Mouse (Mus musculus) intestine, embryonic 14.5 days (tissue): ENCODE results near the gene Prtn3. TPM values are rescaled to one million over a fixed set of nuclear protein-coding genes. Genes with fewer than 3 reads are reported as not detected.
"Not testable (repeated sequence)": the region's sequence is repeated elsewhere in the genome, so short reads cannot be mapped to it uniquely, and the experiment has no call there.

Source experiments
- ATAC-seq: fragments of 200-750 bp; cut with Nextera tagmentation; replicated peaks from 2 replicates; pipeline ENCODE4 v1.8.0; 2017; ENCODE audit warnings: low read depth, moderate number of reproducible peaks, moderate TSS enrichment, moderate library complexity; ENCODE audit not compliant: low FRiP score, low TSS enrichment
- DNase-seq: peaks from one replicate; pipeline ENCODE4 v3.0.0-alpha.2; 2018; ENCODE audit warnings: low spot score
- H3K27ac ChIP-seq: fragments of 300-500 bp; sonication (generic); 2 replicates; pipeline ENCODE4 v1.5.1; 2014; ENCODE audit warnings: low read depth, mild to moderate bottlenecking, control low read depth
- H3K27me3 ChIP-seq: fragments of 300-500 bp; sonication (generic); replicated peaks from 2 replicates; pipeline ENCODE4 v1.6.1; 2014; ENCODE audit warnings: low read length, control low read depth; ENCODE audit not compliant: control insufficient read depth, insufficient read depth
- H3K36me3 ChIP-seq: fragments of 300-500 bp; sonication (generic); 2 replicates; pipeline ENCODE4 v1.6.1; 2014; ENCODE audit warnings: low read length, control low read depth; ENCODE audit not compliant: control insufficient read depth, insufficient read depth
- H3K4me1 ChIP-seq: fragments of 300-500 bp; sonication (generic); replicated peaks from 2 replicates; pipeline ENCODE4 v1.6.1; 2014; ENCODE audit warnings: low read length, control low read depth, mixed read lengths; ENCODE audit not compliant: control insufficient read depth, insufficient read depth
- H3K4me2 ChIP-seq: fragments of 300-500 bp; sonication (generic); 2 replicates; pipeline ENCODE4 v1.6.1; 2014; ENCODE audit warnings: low read length
- H3K4me3 ChIP-seq: fragments of 300-500 bp; sonication (generic); 2 replicates; pipeline ENCODE4 v1.5.1; 2014; ENCODE audit warnings: low read depth, low read length, control low read depth, mixed read lengths
- H3K9ac ChIP-seq: fragments of 300-500 bp; sonication (generic); 2 replicates; pipeline ENCODE4 v1.6.1; 2014; ENCODE audit warnings: mild to moderate bottlenecking, low read length
- H3K9me3 ChIP-seq: fragments of 300-500 bp; sonication (generic); 2 replicates; pipeline ENCODE4 v1.6.1; 2016; ENCODE audit warnings: low read length, control low read depth; ENCODE audit not compliant: control insufficient read depth
- WGBS: fragments of 180-500 bp; shearing (Covaris S2); extraction: QIAGEN DNeasy Blood & Tissue Kit; methylation state at CpG from one replicate; pipeline ENCODE4 v1.1.7; 2014; 5-methylcytosine and 5-hydroxymethylcytosine counted together
- polyA plus RNA-seq: library from polyadenylated mRNA; unstranded; fragments of >200 nt; fragmentation: Nextera tagmentation; extraction: Ambion mirVana; gene quantifications from 2 replicates; pipeline ENCODE4 v1.2.1, GENCODE M21; 2014

The Prtn3 gene
- polyA plus RNA-seq, 1 experiment from 2014 or later: 5.2 TPM

DNA sequence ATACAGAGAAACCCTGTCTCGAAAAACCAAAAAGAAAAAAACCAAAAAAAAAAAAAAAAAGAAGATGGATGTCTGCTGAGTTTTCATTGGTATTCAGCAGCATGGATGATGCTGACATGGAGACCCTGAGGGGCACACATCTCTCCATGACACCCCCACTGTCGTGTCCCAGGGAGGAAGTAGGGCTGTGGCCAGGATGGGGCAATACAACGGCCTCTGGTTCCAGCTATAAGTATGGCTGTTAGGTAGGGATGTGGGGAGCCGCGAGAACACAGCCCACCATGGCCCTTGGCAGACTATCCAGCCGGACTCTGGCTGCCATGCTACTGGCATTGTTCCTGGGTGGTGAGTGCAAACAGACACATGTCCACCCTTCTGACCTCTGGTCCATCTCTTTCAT, 11.8 kb downstream of the Prtn3 start, which contains the start of gene Elane:
Gene Elane (plus strand): TSS at position 194 of the 400 bp plus-strand sequence.
- DNase-seq: no peak
- Histone ChIP-seq H3K27ac (no peak within 1 kb of the TSS), H3K4me3 (no peak within 1 kb of the TSS), H3K27me3 (no peaks in the 10 kb centered on the region), H3K4me1 (peaks cover 11% of the 10 kb centered on the region; the same call in 1 of the 2 replicates), H3K9ac (no peak within 1 kb of the TSS), H3K9me3 (no peaks in the 10 kb centered on the region), H3K4me2 (no peak within 1 kb of the TSS), H3K36me3 (no peaks in the 10 kb centered on the region)
- no peak for ATAC-seq
- 69% methylated on average over 6 of the region's 6 CpGs for WGBS

DNA sequence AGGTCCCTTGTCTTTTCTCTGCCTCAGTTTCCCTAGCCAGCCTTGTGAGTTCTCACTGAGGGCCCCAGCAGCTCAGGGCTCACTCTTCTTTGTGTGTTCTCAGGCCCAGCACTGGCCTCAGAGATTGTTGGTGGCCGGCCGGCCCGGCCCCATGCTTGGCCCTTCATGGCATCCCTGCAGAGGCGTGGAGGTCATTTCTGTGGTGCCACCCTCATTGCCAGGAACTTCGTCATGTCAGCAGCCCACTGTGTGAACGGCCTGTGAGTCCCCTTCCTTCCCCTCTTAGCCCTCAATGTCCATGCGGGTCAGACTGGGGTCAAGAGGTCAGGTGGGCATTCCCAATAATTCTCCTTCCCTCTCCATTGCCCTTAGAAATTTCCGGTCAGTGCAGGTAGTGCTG, 12.3 kb downstream of the Prtn3 start:
- Histone ChIP-seq H3K27me3 (no peaks in the 10 kb centered on the region), H3K9me3 (no peaks in the 10 kb centered on the region), H3K36me3 (no peaks in the 10 kb centered on the region), H3K4me2 (no peak overlapping the region), H3K27ac (no peak overlapping the region), H3K9ac (no peak overlapping the region), H3K4me1 (peaks cover 11% of the 10 kb centered on the region; the same call in 1 of the 2 replicates), H3K4me3 (no peak overlapping the region)
- no peak for DNase-seq
- ATAC-seq: no peak
- 72% methylated on average over 8 of the region's 8 CpGs for WGBS

DNA sequence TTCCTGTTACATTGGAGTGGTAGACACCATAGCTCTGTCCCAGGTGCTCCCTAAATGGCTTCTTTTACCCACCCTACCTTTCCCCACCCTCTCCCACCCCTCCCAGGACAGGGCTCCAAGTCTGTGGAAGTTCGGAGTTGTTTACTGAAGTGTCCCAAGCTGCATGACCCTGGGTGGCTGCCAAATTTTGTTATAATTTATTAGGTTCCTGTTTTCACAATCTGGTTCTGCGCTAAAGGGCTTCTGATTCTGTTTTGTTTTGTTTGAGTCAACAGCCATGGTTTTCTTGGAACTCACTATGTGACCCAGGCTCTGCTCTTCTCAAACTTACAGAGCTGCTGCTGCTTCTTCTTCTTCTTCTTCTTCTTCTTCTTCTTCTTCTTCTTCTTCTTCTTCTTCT, 15.1 kb downstream of the Prtn3 start:
- ATAC-seq (no peak), DNase-seq (no peak)
- Histone ChIP-seq H3K4me1 (no peaks in the 10 kb centered on the region), H3K9ac (no peak overlapping the region), H3K27me3 (no peaks in the 10 kb centered on the region), H3K4me2 (no peak overlapping the region), H3K4me3 (no peak overlapping the region), H3K9me3 (no peaks in the 10 kb centered on the region), H3K36me3 (no peaks in the 10 kb centered on the region), H3K27ac (no peak overlapping the region)
- WGBS: 44% methylated on average over 2 of the region's 2 CpGs

DNA sequence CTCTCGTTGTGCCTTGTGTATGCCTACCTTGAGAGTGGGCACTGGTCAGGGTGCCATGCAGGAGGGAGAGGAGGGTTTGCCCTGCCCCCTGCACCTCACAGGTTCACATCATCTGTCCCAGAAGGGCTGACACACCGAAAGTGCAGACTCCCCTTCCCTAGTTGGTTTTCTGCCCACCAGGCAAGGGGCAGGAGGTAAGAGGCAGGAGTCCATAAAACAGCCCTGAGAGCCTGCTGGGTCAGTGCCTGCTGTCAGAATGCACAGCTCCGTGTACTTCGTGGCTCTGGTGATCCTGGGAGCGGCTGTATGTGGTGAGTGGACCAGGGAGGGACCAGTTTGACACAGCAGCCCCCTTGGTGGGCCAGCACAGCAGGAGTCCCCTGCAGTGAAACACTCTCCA, 16.4 kb downstream of the Prtn3 start, which contains the start of gene Cfd:
Gene Cfd (plus strand): TSS at position 184 of the 400 bp plus-strand sequence.
- Histone ChIP-seq H3K27me3 (no peaks in the 10 kb centered on the region), H3K4me2 (no peak within 1 kb of the TSS), H3K9ac (no peak within 1 kb of the TSS), H3K4me1 (no peaks in the 10 kb centered on the region), H3K4me3 (no peak within 1 kb of the TSS), H3K27ac (no peak within 1 kb of the TSS), H3K9me3 (no peaks in the 10 kb centered on the region), H3K36me3 (peaks cover 7% of the 10 kb centered on the region; the same call in 1 of the 2 replicates)
- WGBS: 41% methylated on average over 5 of the region's 5 CpGs
- DNase-seq (no peak), ATAC-seq (no peak)

DNA sequence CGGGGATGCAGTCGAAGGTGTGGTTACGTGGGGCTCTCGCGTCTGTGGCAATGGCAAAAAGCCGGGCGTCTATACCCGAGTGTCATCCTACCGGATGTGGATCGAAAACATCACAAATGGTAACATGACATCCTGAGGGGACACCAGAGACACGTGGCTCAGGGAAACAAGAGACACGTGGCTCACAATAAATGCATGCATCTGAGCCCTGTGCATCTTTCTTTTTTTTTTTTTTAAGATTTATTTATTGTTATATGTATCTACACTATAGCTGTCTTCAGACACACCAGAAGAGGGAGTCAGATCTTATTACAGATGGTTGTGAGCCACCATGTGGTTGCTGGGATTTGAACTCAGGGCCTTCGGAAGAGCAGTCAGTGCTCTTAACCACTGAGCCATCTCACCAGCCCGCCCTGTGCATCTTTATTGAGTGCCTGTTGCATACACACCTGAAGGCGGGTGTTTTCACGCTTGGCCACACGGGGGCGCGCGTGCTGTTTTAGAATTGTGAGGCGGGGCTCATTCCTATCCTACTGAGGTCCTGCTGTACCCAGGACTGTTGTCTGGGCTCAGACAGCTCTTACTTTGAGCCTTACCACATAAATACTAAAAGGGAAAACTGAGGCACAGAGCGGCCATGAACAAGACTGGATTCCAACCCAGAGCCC, 18.3 kb downstream of the Prtn3 start:
- H3K4me3 ChIP-seq, H3K4me2 ChIP-seq, H3K27me3 ChIP-seq, H3K4me1 ChIP-seq, H3K9ac ChIP-seq, H3K27ac ChIP-seq, ATAC-seq, H3K9me3 ChIP-seq: not testable (repeated sequence)
- DNase-seq: peak; percentile 93
- WGBS: 46% methylated on average over 22 of the region's 22 CpGs
- H3K36me3 ChIP-seq: peaks cover 22% of the 10 kb centered on the region

DNA sequence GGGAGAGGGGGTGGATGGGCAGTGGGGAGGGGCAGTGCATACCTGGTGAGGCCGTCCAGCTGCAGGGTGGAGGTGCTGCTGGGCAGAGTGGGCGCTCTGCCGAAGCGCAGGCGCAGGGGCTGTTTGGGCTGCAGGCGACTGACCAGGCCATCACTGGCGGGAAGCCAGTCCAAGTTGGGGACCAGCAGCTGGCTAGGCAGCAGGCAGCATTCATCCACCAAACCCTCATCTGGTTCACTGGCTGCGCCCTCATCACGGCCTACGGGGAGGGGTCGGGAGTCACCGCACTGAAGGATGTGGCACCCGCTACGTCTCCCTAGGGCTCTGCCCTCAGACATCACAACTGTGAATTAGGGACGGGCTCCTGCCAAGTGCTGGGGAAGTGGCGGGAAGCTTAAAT, 22.0 kb downstream of the Prtn3 start:
- DNase-seq (no peak), ATAC-seq (no peak)
- Histone ChIP-seq H3K4me2 (no peak overlapping the region), H3K9ac (no peak overlapping the region), H3K4me3 (no peak overlapping the region), H3K27ac (no peak overlapping the region), H3K4me1 (peaks cover 6% of the 10 kb centered on the region; the same call in 1 of the 2 replicates), H3K27me3 (no peaks in the 10 kb centered on the region), H3K9me3 (no peaks in the 10 kb centered on the region), H3K36me3 (peaks cover 45% of the 10 kb centered on the region)
- WGBS: 89% methylated on average over 16 of the region's 16 CpGs

DNA sequence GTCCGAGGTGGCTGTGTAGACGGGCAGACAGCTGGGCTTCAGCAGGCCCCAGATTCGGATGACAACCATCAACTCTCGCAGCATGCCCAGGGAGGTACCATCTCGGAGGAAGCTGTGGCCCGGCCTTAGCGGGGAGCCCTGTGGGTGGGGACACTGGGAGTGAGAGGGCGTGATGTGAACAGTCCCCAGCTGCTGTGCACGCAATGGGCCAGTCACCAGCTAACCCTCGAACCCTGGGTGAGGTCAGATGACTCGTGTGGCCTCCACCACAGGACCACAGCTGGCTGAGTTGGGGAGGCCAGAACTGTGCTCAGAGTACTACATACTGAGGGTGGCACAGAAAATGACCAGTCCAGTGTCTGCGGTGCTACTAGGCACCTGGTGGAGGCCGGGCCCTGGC, 22.5 kb downstream of the Prtn3 start:
- Histone ChIP-seq H3K36me3 (peaks cover 50% of the 10 kb centered on the region), H3K27ac (no peak overlapping the region), H3K9me3 (no peaks in the 10 kb centered on the region), H3K4me1 (peaks cover 6% of the 10 kb centered on the region; the same call in 1 of the 2 replicates), H3K4me2 (no peak overlapping the region), H3K4me3 (no peak overlapping the region), H3K9ac (no peak overlapping the region), H3K27me3 (no peaks in the 10 kb centered on the region)
- WGBS: 87% methylated on average over 13 of the region's 13 CpGs
- ATAC-seq (0 out of 2 replicates have a peak, but pooled peaks have one; percentile 25), DNase-seq (no peak)

DNA sequence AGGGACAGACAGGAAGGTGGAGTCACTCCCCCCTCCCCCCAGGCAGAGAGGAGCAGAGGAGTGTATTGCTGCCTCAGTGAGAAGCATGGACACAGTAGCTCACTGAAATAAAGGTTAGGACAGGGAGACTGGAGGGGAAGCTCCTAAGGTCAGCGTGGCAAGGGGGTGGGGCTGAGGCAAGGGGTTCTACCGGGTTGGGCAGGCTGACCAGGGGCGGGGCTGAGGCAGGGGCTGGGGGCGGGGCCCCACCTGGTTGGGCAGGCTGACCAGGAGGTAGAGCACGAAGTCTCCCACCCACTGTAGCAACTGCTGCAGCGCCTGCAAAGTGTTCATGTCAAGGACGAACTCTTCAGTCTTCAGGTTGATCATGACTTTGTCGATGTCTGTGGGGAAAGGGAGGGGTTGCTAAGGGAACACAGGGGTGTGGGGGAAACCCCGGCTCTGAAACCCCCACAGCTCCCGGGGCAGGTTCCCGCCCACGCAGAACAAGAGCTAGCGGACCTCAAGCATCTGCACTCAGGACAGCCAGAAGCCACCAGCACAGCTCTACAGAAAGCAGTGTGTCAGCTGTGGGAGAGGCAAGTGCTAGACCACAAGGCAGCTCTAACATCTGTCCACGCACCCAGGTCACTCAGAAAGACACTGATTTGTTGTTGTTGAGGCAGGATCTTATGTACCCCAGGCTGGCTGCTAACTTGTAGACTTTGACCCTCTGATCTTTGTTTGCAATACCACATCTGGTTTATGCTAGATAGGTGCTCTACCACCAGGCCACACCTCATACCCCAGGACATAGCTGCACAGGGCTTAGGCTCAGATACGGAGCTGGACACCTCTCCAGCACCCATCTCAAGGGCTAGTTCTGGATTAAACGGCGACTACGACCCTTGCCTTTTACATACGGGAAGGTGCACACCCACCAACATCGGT, 23.3 kb downstream of the Prtn3 start:
- DNase-seq (no peak), ATAC-seq (peak; percentile 18; the same call in 1 of the 2 replicates)
- Histone ChIP-seq H3K27me3 (no peaks in the 10 kb centered on the region), H3K36me3 (peaks cover 56% of the 10 kb centered on the region), H3K27ac (no peak overlapping the region), H3K4me1 (peaks cover 6% of the 10 kb centered on the region; the same call in 1 of the 2 replicates), H3K9me3 (no peaks in the 10 kb centered on the region), H3K9ac (no peak overlapping the region), H3K4me3 (no peak overlapping the region), H3K4me2 (no peak overlapping the region)
- 53% methylated on average over 20 of the region's 20 CpGs for WGBS
